Mouse (Mus musculus) Patski (cell line): ENCODE measurements around the gene Col6a5. TPM values are rescaled to one million over a fixed set of nuclear protein-coding genes. Genes with fewer than 3 reads are reported as not detected.
A peak's percentile ranks its signal among the peaks of the same experiment; 100 is the strongest.

Source experiments
- ATAC-seq: fragments of 100-300 bp; one replicate; pipeline ENCODE4 v1.8.0; 2021
- CTCF ChIA-PET: fragments of 350-600 bp; sonication (Branson Sonifier 250); formaldehyde crosslinking; loops from one replicate; lab custom pipeline; 2022; ENCODE audit warnings: inconsistent platforms; lab: Charles Lee
- POLR2A ChIA-PET: fragments of 350-600 bp; sonication (Branson Sonifier 250); formaldehyde crosslinking; loops from one replicate; lab custom pipeline; 2022; ENCODE audit warnings: antibody characterized with exemption, inconsistent platforms; lab: Charles Lee
- DNase-seq: peaks from one replicate; pipeline ENCODE4 v3.0.0-alpha.2; 2011; ENCODE audit warnings: low read depth, low spot score
- H3K27me3 ChIP-seq: fragments of 371-371 bp; one replicate; pipeline ENCODE4 v1.5.1; 2021
- CTCF ChIP-seq: fragments of 100-300 bp; IDR thresholded peaks from one replicate; pipeline ENCODE4 v1.5.1; 2021
- in situ Hi-C: fragments of 300-500 bp; cut with MboI; formaldehyde crosslinking; loops from 3 replicates; pipeline ENCODE4 v1.11.1; 2018; ENCODE audit warnings: low pct_unique_long_range_greater_than_20kb, mixed read lengths
- polyA plus RNA-seq: library from polyadenylated mRNA; unstranded; gene quantifications from one replicate; pipeline ENCODE4 v1.2.3, GENCODE M21; 2021

Col6a5 gene
- polyA plus RNA-seq, 1 experiment from 2014 or later: not detected

GRCm38 (mm10) chr9:105915186-105915585 lies 45.3 kb downstream of the Col6a5 start:
- TF ChIP-seq CTCF: no peak
- no peak for DNase-seq
- CTCF ChIA-PET: no interaction called here
- POLR2A ChIA-PET: no interaction called here
- in situ Hi-C loops: no loop called here
- no peaks in the 10 kb centered on the region for H3K27me3 ChIP-seq
- no peak for ATAC-seq

GRCm38 (mm10) chr9:105910166-105910565 lies 50.3 kb downstream of the Col6a5 start:
- in situ Hi-C loops: no loop called here
- ChIA-PET CTCF (interaction anchor here (1.6 kb wide), 1 partner anchor 11 kb away, joined by 3 read pairs; no protein-coding TSS in a partner anchor), POLR2A (no interaction called here)
- no peak for ATAC-seq
- no peak for DNase-seq
- no peaks in the 10 kb centered on the region for H3K27me3 ChIP-seq
- no peak for TF ChIP-seq CTCF

- H3K27me3 ChIP-seq: peaks cover 3% of the 10 kb centered on the region
- ChIA-PET POLR2A (no interaction called here), CTCF (no interaction called here)
- in situ Hi-C loops: no loop called here
- DNase-seq (no peak), ATAC-seq (no peak)
- no peak for TF ChIP-seq CTCF
These were observed 51.1 kb downstream of the Col6a5 start for GRCm38 (mm10) chr9:105909352-105909751.

GRCm38 (mm10) chr9:105907411-105907810 lies 53.0 kb downstream of the Col6a5 start:
- peaks cover 5% of the 10 kb centered on the region for H3K27me3 ChIP-seq
- ATAC-seq (no peak), DNase-seq (no peak)
- no peak for TF ChIP-seq CTCF
- in situ Hi-C loops: no loop called here
- POLR2A ChIA-PET: no interaction called here
- CTCF ChIA-PET: no interaction called here

GRCm38 (mm10) chr9:105887521-105887920 lies 72.9 kb downstream of the Col6a5 start:
- no peaks in the 10 kb centered on the region for H3K27me3 ChIP-seq
- in situ Hi-C loops: no loop called here
- ChIA-PET CTCF (no interaction called here), POLR2A (no interaction called here)
- no peak for DNase-seq
- ATAC-seq: peak; percentile 26
- no peak for TF ChIP-seq CTCF

- in situ Hi-C loops: no loop called here
- CTCF ChIA-PET: no interaction called here
- POLR2A ChIA-PET: no interaction called here
- ATAC-seq (no peak), DNase-seq (no peak)
- H3K27me3 ChIP-seq: no peaks in the 10 kb centered on the region
- TF ChIP-seq CTCF: no peak
These were observed 75.6 kb downstream of the Col6a5 start for GRCm38 (mm10) chr9:105884656-105885430.

- ChIA-PET POLR2A (no interaction called here), CTCF (no interaction called here)
- H3K27me3 ChIP-seq: no peaks in the 10 kb centered on the region
- ATAC-seq: no peak
- in situ Hi-C loops: no loop called here
- DNase-seq: no peak
- no peak for TF ChIP-seq CTCF
These were observed 79.7 kb downstream of the Col6a5 start for GRCm38 (mm10) chr9:105880743-105881142.

GRCm38 (mm10) chr9:105878365-105879108 lies 81.9 kb downstream of the Col6a5 start:
- TF ChIP-seq CTCF: no peak
- ChIA-PET POLR2A (no interaction called here), CTCF (no interaction called here)
- in situ Hi-C loops: no loop called here
- no peaks in the 10 kb centered on the region for H3K27me3 ChIP-seq
- ATAC-seq (no peak), DNase-seq (no peak)

GRCm38 (mm10) chr9:105876124-105876523 lies 84.3 kb downstream of the Col6a5 start:
- in situ Hi-C loops: no loop called here
- CTCF ChIA-PET: no interaction called here
- TF ChIP-seq CTCF: no peak
- H3K27me3 ChIP-seq: no peaks in the 10 kb centered on the region
- POLR2A ChIA-PET: no interaction called here
- ATAC-seq (no peak), DNase-seq (no peak)

GRCm38 (mm10) chr9:105871643-105872042 lies 88.8 kb downstream of the Col6a5 start:
- in situ Hi-C loops: no loop called here
- no peak for ATAC-seq
- POLR2A ChIA-PET: interaction anchor here (0.6 kb wide), 1 partner anchor 1363 kb away, joined by 3 read pairs; no protein-coding TSS in a partner anchor
- CTCF ChIA-PET: interaction anchor here (1.0 kb wide), 1 partner anchor 13 kb away, joined by 3 read pairs; no protein-coding TSS in a partner anchor
- TF ChIP-seq CTCF: no peak
- H3K27me3 ChIP-seq: peaks cover 8% of the 10 kb centered on the region
- DNase-seq: no peak

- peak; percentile 70 for TF ChIP-seq CTCF
- ATAC-seq (no peak), DNase-seq (no peak)
- in situ Hi-C loops: no loop called here
- no peaks in the 10 kb centered on the region for H3K27me3 ChIP-seq
- CTCF ChIA-PET: interaction anchor here (1.1 kb wide), 1 partner anchor 14 kb away, joined by 3 read pairs; no protein-coding TSS in a partner anchor
- POLR2A ChIA-PET: no interaction called here
These were observed 102.7 kb downstream of the Col6a5 start for GRCm38 (mm10) chr9:105857773-105858172.
